Mouse (Mus musculus) thymus, postnatal 10 days (tissue): Measurements from ENCODE around the gene Ceacam2.
"Not testable (repeated sequence)": the region's sequence is repeated elsewhere in the genome, so short reads cannot be mapped to it uniquely, and the experiment has no call there.

Experiments used
- DNase-seq, 2 experiments: peaks; one replicate each; pipeline ENCODE4 v3.0.0; 2021; ENCODE audit warnings: low spot score in 2 of 2

The Ceacam2 gene

DNA sequence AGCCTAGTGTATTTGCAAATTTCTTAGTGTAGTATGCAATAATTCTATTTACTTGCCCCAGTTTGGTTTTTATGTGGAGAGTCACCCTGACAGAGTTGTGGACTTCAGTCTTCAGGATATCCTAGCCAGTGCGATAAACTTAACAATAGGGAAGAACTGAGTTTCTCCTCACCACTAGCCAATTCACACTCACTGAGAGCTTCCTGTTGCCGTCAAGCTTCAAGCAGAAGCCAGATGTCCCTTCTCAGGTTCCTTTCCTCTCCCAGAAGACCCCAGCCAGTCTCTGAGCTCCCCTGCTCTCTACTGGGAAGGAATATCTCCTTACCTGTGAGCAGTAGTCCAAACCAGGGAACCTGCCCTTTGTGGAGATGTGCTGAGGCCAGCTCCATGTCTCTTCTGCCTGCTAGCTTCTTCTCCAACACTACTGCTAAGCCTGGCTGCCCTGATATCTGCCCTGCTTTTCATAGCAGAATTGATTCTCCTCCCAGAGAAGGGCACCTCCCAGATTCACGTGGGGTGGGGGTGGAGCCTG, at the start of gene Ceacam2:
Gene Ceacam2, minus strand, starts transcription at position 482 of the 532 bp plus-strand sequence.
- not testable (repeated sequence) for DNase-seq

DNA sequence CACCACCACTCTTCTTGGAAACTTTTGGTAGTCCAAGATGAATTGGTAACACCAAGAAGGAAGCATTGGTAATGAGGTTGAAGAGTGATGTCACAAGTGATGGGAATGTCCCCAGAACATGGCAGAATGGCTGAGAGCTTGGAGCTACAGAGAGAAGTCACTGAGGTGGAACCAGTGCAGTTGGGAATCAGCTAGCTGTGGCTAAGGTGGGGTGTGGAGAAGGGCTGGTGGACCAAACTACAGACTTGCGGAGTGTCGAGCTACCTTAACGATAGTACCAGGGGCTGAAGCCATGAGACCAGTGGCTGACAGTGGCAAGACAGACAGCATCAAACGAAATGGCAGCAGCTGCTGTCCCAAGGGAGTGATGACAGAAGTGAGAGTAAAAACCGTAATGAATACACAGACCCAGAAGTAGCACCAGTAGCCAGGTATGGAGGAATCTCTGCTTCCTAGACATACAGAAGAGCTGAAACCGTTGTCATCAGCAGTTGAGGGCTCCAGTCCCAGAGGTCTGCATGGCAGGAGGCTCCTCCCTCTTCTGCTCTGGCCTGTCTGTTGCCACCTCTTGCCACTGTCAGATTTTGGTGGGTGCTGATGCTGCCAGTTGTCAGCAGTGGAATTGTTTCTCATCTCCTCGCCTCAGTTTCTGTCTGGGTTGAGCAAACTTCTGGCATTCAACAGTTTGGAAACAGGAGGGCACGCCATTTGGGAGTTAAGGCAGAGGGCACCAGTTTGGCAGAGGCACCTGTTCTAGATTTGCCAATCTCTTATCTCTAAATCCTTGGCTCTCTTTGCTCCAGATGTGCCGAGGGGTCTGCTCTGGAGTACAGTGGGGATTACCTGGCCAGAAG, 45.9 kb upstream of the Ceacam2 start:
- DNase-seq, result no peak

DNA sequence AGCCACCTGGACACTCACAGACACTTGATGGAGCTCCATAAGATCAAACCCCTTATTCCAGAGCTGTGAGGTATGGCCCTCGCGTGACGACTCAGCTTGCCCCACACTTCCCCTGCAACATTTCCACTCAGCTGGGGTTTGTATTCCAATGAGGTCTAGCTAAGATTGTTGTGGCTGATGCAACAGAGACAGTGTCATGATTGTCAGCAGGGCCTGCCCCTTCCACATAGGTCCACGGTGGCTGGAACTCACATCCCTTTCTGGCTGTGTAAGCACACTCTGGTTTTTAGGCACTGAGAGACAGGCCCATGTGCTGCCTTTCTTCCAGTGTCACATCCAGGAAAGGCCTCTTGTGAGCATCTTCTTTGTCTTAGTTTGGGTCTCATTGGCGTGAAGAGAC, 45.0 kb upstream of the Ceacam2 start:
- DNase-seq, result no peak

DNA sequence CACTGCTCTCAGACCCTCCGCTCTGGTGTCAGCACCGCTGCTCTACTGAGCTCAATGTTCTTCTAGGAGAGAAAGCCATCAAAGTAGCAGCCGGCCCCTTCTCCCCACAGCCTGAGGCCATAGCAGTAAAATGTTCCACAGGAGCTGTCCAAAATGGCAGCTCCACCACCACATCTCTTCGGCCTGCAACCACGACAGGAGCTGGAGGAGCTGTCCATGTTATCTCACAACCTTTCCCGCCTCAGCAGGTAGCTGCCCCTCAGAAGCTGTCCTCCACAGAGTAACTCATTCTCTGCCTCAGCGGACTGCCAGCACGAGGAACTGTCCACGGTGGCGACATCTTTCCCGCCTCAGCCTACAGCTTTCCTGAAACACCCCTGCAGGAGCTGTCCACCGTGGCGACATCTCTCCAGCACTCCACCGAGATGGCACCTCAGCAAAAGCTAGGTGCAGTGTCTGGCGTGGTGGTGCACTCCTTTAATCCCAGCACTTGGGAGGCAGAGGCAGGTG, 42.7 kb upstream of the Ceacam2 start:
- no peak for DNase-seq

DNA sequence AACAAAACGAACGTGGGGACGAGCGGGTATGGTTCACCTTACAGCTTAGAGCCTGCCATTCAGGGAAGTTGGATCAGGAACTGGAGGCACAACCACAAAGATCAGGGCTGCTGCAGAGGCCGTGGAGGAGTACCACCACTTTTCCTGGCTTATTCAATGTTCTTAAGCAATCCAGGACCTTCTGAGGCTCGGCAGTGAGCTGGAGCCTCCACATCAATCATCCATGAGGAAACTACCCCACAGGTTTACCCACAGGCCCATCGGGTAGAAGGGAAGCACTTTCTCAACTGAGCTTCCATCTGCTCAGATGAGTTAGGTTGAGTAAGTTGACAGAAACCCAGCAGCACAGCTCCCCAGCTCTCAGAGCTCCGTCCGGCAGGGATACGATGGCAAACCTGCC, 39.8 kb upstream of the Ceacam2 start:
- DNase-seq, result no peak

DNA sequence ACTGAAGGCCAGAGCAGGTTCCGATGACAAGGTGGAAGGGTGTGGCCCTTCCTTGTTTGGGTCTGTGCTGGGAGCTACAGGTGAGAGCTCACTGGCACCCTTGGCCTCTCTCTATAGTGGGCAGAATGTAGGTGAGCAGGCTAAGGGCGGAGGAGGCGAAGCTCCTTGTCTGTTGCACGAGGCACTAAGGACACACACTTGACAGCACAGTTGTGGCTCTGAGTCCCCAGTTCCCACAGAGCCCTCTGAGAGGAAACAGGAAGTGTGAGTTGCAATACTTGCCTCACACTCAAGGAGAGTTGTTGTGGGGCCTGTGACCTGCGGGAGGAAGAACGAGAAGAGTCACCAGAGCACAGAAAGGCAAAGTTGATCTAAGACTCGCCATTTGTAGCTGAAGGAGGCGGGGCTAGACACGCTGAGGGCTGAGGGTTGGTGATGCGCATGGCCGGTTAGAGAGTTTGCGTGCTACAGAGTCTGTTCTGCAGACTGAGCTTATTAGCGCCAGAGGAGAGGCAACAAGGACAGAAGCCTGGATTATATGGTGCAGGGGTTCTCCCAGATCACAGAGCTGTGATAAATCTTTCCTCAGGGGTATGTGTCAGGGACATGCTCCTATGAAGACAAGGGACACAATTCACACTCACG, 37.3 kb upstream of the Ceacam2 start:
- DNase-seq, result not testable (repeated sequence)

DNA sequence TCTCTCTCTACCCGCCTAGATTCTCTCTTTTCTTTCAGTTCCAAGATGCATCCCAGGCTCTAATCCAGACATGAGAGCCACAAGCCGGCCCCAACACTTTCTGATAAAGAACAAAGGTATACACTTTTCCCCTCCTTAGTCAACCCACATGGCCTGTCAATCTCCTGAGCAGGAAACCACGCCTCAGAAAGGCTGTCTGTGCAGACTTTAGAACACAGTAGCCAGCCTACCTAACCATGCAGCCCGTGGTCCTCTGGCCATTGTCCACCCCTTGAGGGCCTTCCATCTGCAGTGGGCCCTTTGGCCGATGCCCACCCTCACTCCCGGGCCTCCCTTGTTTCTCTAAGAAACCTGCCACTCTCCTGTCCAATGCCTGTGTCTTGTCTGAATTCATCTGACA, 36.7 kb upstream of the Ceacam2 start:
- DNase-seq, result peak in 1 of 2 experiments; percentile 20

DNA sequence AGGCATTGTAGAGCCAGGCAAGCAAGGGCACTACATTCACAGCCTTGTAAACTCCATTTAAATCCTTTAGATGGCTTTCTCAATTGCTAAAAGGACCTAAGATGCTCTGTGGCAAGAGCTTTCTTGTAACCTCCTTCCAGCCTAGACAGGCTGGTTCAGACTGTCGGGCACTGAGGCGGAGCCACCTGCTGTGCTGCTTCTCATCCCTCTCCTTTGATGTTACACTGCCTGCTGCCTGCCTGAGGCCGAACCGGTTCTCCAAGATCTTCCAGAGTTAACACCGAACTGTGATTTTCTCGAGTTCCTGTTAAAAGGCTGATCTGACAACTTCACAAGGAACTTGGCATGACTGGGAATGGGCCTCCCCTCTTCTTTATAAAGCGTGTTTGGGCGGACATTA, 36.2 kb upstream of the Ceacam2 start:
- no peak for DNase-seq

DNA sequence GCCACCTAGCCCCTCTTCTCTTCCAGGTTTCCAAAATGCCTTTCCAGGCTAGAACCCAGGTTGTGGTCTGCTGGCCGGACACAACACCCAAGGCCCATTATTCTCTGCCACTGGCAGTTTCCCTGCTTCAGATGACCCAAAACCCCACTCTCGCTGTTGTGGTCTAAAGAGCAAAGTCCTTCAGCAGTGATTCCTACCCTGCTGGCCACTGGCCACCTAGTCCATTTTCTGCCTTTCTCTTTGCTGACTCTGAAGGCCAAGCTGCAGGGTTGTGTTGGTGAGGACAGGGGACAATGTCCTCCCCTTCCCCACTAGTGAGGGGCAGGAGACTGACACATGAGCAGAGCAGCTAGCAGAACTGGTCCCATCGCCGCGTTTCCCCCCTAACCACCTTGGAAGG, 35.4 kb upstream of the Ceacam2 start:
- no peak for DNase-seq

DNA sequence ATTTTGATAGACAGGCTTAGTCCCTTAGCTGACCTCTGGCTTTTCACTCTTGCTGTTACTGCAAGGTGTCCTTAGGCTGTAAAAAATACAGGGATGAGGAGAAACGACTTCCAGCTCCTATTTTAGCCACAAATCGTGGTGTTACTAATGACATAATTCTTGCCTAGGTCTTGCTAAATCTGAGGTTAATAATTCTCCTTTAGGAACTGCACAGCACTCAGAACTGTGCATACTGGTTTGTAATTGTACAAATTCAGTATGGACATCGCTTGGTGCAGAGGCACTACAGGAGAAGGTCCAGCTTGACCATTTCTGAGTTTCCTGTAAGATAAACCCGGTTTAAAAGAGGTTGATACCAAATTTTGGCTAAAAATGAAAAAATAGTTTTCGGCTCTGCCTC, 34.1 kb upstream of the Ceacam2 start:
- not testable (repeated sequence) for DNase-seq

DNA sequence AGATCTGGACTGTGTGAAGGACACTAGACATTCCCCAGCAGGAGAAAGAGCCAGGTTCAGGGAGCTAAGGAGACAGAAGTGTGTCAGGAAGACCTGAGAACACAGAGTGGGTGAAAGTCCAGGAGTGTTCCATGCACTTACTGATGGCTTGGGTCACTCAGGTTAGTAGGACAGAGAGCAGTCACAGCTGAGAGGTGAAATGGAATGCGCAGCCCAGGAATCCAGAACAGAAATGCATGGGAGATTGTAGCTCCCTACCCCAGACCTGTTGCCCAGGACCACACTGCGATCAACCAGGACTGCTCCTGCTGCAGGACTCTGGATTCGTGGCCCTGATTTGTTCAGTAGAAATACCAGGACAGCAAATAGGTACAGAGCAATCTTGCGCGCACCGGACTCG, 29.1 kb upstream of the Ceacam2 start:
- DNase-seq, result no peak

DNA sequence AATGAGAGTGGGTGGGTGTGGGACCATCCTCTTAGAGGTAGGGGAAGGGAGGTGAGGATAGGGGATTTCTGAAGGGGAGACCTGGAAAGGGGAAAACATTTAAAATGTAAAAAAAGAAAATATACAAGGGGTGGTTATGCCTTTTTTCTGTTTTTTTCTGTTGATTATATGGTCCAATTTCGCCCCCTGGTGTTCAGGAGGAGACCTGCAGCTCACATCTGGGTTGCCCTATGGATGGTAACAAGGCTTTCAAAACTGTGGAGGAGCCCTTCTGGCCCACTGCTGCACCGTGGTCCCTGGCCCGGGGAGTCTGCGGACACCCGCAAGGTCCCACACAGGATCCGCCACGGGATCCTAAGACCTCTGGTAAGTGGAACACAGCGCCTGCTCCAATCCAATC, 1.8 kb upstream of the Ceacam2 start:
- DNase-seq, result not testable (repeated sequence)

DNA sequence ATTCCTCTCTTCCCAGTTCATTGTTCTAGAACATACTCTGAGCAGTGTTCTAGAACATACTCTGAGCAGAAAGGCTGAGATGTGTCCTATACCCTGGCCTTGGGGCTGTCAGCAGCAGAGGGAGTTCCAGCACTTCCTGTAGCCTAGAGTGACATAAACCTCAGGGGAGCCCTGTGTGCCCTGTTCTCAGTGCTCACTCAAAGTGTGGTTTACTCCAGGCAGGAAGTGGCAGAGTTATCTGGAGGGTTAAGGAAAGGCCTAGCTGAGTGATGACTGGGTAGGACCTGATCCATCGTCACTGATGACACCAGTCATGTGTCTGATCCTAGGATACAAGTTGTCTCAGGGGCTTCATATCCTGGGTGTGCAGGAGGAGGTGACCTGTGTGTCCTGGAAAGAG, 297 bp upstream of the Ceacam2 start:
- DNase-seq, result not testable (repeated sequence)

DNA sequence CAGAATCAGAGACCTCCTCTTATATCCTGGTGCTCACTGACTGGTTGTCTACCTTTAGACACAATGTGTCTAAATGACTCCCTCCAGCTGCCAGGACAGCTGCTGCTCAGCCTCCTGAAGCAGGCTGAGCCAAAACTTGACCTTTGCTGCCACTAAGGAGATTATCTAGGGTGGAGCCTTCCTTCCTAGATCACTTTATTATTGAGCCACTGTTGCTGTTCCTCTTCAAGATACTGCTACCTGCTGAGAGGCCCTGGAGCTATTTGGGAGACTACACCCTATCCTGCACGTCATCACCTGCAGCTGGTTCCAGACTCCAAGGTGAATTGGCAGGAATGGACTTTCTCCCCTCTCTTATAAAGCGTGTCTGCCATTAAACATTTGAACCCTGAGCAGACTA, 8.8 kb downstream of the Ceacam2 start:
- no peak for DNase-seq

DNA sequence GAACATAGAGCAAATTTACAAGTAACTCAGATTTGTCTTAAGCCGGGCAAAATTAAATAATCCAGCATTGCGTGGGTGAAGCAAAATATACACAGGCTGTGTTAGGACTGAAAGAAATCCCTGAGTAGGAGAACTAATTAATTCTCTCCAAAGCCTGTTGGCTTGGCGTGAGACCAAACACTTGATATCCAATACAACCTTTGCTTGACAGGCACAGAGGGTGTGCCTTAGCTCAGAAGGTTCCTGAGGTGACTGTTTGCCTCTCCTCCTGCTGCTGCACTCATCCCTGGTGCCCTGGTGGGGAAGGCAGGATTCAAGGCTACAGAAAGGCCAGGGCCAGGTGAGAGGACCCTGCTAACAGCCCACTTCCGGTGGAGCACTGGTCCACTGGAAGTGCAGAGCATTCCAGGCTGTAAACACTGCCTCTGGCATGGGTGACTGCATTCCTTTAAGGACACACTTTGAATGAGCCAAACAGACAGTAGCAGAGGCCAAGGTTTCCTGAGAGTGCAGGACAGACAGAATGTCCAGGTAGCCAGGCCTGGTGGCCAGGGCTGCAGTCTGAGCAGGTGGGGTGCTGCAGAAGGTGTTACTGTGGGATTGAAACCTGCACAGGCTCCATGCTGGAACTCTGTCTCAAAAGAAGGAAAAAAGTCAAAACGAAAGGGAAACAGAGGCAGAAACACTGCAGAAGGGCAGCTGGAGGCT, 23.4 kb downstream of the Ceacam2 start:
- not testable (repeated sequence) for DNase-seq

DNA sequence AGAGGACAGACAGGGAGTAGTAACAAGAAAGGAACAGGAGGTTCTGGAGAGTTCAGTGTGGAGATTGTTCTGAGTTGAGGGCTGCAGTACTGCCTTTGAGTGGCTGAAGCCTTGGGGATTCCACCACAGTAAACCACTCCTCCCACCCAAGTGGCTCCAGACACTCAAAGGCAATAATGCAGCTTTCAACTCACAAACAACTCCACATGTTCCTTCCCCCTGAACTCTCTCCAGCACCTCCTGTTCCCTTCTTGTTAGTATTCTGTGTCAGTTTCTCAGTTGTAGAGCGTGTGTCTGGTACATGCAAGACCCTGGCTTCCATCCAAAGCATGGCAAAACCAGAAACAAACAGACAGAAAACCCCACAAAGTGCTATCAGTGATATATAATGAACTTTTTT, 24.0 kb downstream of the Ceacam2 start:
- not testable (repeated sequence) for DNase-seq

DNA sequence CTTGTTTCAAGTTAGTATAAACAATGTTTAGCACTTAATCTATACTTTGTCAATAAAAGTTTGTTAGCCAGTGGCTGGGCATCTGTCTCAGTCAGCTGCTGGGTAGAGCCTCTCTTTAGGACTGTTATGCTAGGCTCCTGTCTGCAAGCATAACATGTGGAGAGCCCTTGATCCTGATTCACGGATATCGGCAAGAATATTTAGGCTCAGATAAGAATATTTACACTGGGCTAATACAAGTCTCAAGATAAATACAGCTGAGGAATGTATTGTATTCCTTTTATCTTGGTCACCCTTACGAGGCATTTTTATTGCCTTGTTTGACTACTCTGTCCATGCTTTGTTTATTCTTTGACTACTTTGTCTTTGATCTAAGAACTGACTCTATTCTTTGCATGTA, 29.7 kb downstream of the Ceacam2 start:
- no peak for DNase-seq

DNA sequence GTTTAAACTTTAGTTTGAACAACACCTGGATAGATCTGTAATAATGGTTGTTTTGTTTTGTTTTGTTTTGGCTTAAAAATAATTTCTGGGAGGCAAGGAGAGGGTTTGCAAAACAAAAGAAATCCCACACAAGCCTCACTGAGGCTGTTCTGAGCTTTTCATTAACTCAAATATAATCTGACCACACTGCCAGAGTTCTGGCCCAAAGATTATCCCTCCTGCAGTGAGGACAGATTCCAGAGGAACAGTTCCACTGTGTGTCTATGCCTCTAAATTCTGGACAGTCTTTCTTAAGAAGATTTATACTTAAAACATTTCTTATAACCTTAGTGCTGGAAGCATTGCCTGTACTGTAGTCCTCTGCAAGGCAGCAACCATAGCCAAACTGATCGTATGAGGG, 45.0 kb downstream of the Ceacam2 start:
- DNase-seq, result no peak

DNA sequence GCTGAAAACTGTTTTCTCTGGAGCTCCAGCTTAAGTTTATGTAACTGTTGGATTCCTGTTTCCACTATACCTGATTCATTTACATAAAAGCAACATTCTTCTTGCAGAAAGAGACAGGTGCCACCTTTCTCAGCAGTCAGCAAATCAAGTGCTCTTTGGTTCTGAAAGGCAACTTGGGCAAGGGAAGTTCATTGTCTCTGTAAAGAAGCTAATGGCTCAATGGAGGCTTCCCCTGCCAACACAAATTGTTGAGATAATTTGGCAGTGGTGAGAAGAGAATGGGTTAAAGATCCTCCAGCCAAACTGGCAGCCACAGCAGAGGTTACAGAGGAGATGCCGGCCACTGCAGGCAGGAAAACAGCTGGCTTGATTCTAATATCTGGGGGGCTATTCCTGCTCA, 49.0 kb downstream of the Ceacam2 start:
- DNase-seq, result not testable (repeated sequence)

DNA sequence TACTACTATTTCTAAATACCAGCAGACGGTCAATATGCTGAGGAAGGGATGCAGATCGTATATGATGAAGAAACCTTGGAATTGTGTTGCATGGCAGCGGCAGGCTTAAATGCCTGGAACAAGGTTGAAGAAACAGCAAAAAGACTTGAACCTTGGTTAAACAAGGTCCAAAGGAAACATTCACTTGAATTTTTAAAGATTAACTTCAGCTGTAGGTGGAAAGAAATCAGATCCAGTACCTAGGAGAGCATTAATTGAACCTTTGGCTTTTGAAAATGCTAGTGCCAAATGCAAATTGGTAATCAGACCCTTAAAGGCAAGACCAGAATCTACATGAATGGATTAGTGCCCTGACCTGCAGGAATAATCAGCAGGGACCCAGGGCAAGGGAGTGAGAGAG, 50.3 kb downstream of the Ceacam2 start:
- DNase-seq, result not testable (repeated sequence)

DNA sequence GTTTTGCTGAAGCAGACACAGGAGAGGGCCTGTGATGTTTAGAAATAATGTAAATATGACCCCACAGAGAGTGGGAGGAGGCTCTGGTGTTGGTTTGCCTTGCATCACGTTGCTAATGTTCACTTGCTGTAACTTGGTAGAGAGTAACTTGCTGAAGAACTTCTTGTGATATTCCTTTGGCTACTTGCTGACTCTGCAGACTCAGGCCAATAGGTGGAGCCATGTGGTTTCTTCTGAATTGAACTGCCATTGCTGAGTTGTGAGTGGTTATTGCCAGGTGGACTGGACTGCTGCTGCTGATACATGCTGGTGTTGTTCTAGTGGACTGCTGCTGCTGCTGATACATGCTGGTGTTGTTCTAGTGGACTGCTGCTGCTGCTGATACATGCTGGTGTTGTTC, 53.5 kb downstream of the Ceacam2 start:
- DNase-seq, result no peak

DNA sequence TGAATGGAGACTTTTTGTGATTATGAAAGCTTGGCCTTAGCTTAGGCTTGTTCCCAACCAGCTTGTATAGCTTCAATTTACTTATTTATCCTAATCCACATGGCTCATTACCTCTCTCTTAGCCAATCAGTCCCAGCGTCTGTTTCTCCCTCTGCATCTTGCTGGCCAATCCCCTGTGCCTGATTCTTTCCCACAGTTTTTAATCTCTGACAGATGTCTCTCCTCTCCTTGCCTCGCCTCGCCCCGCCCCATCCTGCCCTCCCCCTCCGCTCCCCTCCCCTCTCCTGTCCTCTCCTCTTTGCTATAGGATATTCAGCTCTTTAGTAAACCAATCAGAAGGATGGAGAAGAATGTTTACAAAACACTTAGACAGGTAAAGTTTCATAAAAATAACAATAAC, 54.6 kb downstream of the Ceacam2 start:
- DNase-seq, result no peak
